Mouse (Mus musculus) lung, postnatal 0 days (tissue): Measurements from ENCODE around the gene H2-Ob. TPM values are rescaled to one million over a fixed set of nuclear protein-coding genes. Genes with fewer than 3 reads are reported as not detected.

Experiments used
- ATAC-seq: fragments of 200-750 bp; cut with Nextera tagmentation; 2 replicates; pipeline ENCODE4 v1.8.0; 2017; ENCODE audit warnings: moderate library complexity
- DNase-seq: peaks from one replicate; pipeline ENCODE4 v3.0.0-alpha.2; 2016; ENCODE audit warnings: low spot score
- H3K27ac ChIP-seq: fragments of 300-500 bp; sonication (generic); 2 replicates; pipeline ENCODE4 v1.5.1; 2014; ENCODE audit warnings: antibody characterized with exemption, mild to moderate bottlenecking, low read length, mixed read lengths
- H3K27me3 ChIP-seq: fragments of 300-500 bp; sonication (generic); replicated peaks from 2 replicates; pipeline ENCODE4 v1.6.1; 2014; ENCODE audit warnings: low read length, mixed read lengths; ENCODE audit not compliant: insufficient read depth
- H3K36me3 ChIP-seq: fragments of 300-500 bp; sonication (generic); 2 replicates; pipeline ENCODE4 v1.6.1; 2014; ENCODE audit warnings: low read length, mixed read lengths; ENCODE audit not compliant: insufficient read depth
- H3K4me1 ChIP-seq: fragments of 300-500 bp; sonication (generic); 2 replicates; pipeline ENCODE4 v1.6.1; 2014; ENCODE audit warnings: antibody characterized with exemption, low read depth, low read length, mixed read lengths; ENCODE audit not compliant: insufficient read depth
- H3K4me2 ChIP-seq: fragments of 300-500 bp; sonication (generic); replicated peaks from 2 replicates; pipeline ENCODE4 v1.6.1; 2014; ENCODE audit warnings: low read depth, mild to moderate bottlenecking, low read length, moderate library complexity, mixed read lengths
- H3K4me3 ChIP-seq: fragments of 300-500 bp; sonication (generic); 2 replicates; pipeline ENCODE4 v1.5.1; 2014; ENCODE audit warnings: low read depth, low read length
- H3K9ac ChIP-seq: fragments of 300-500 bp; sonication (generic); replicated peaks from 2 replicates; pipeline ENCODE4 v1.6.1; 2014; ENCODE audit warnings: low read depth, mild to moderate bottlenecking
- H3K9me3 ChIP-seq: fragments of 300-500 bp; sonication (generic); 2 replicates; pipeline ENCODE4 v1.6.1; 2016; ENCODE audit warnings: low read length, mixed read lengths
- CTCF ChIP-seq: IDR thresholded peaks from 2 replicates; pipeline ENCODE4 v1.5.1; 2016; ENCODE audit warnings: antibody characterized with exemption, mild to moderate bottlenecking
- EP300 ChIP-seq: IDR thresholded peaks from 2 replicates; pipeline ENCODE4 v1.6.1; 2016; ENCODE audit warnings: antibody characterized with exemption, mild to moderate bottlenecking, control low read depth
- WGBS: fragments of 180-500 bp; shearing (Covaris S2); extraction: QIAGEN DNeasy Blood & Tissue Kit; methylation state at CpG from one replicate; pipeline ENCODE4 v1.1.7; 2014; 5-methylcytosine and 5-hydroxymethylcytosine counted together
- polyA plus RNA-seq: library from polyadenylated mRNA; unstranded; fragments of >200 nt; fragmentation: Nextera tagmentation; extraction: Ambion mirVana; gene quantifications from 2 replicates; pipeline ENCODE4 v1.2.1, GENCODE M21; 2015

H2-Ob gene
- polyA plus RNA-seq, 1 experiment from 2014 or later = 0.43 TPM

GRCm38 (mm10) chr17:34285371-34285770 is 46.7 kb downstream of the H2-Ob start:
- no peaks in the 10 kb centered on the region for H3K27me3 ChIP-seq
- no peak for DNase-seq
- H3K4me3 ChIP-seq = no peak overlapping the region
- H3K4me1 ChIP-seq = no peaks in the 10 kb centered on the region
- no peak overlapping the region for H3K27ac ChIP-seq
- no peaks in the 10 kb centered on the region for H3K36me3 ChIP-seq
- ATAC-seq = no peak
- H3K4me2 ChIP-seq = no peak overlapping the region
- no peak overlapping the region for H3K9ac ChIP-seq
- H3K9me3 ChIP-seq = no peaks in the 10 kb centered on the region
- TF ChIP-seq CTCF (no peak), EP300 (no peak)
- 64% methylated on average over 4 of the region's 4 CpGs for WGBS

GRCm38 (mm10) chr17:34285848-34286247 is 47.1 kb downstream of the H2-Ob start:
- ATAC-seq = no peak
- Histone ChIP-seq H3K27ac (no peak overlapping the region), H3K4me2 (no peak overlapping the region), H3K27me3 (no peaks in the 10 kb centered on the region), H3K9me3 (no peaks in the 10 kb centered on the region), H3K4me1 (no peaks in the 10 kb centered on the region), H3K36me3 (no peaks in the 10 kb centered on the region), H3K4me3 (no peak overlapping the region), H3K9ac (no peak overlapping the region)
- WGBS = 25% methylated on average over 4 of the region's 4 CpGs
- TF ChIP-seq CTCF (peak; percentile 67), EP300 (no peak)
- DNase-seq = no peak

GRCm38 (mm10) chr17:34286501-34286900 is 47.8 kb downstream of the H2-Ob start:
- H3K9me3 ChIP-seq = no peaks in the 10 kb centered on the region
- no peak overlapping the region for H3K9ac ChIP-seq
- no peak overlapping the region for H3K27ac ChIP-seq
- 57% methylated on average over 5 of the region's 5 CpGs for WGBS
- ATAC-seq (no peak), DNase-seq (no peak)
- no peaks in the 10 kb centered on the region for H3K4me1 ChIP-seq
- no peaks in the 10 kb centered on the region for H3K36me3 ChIP-seq
- H3K4me2 ChIP-seq = no peak overlapping the region
- no peak for TF ChIP-seq EP300
- TF ChIP-seq CTCF = no peak
- H3K4me3 ChIP-seq = no peak overlapping the region
- no peaks in the 10 kb centered on the region for H3K27me3 ChIP-seq

GRCm38 (mm10) chr17:34286999-34287398 is 48.3 kb downstream of the H2-Ob start:
- ATAC-seq (no peak), DNase-seq (no peak)
- Histone ChIP-seq H3K9me3 (no peaks in the 10 kb centered on the region), H3K4me1 (no peaks in the 10 kb centered on the region), H3K4me2 (no peak overlapping the region), H3K9ac (no peak overlapping the region), H3K27ac (no peak overlapping the region), H3K27me3 (no peaks in the 10 kb centered on the region), H3K36me3 (no peaks in the 10 kb centered on the region), H3K4me3 (no peak overlapping the region)
- TF ChIP-seq EP300 = no peak
- TF ChIP-seq CTCF = no peak
- 51% methylated on average over 6 of the region's 6 CpGs for WGBS

GRCm38 (mm10) chr17:34287648-34288047 is 48.9 kb downstream of the H2-Ob start, which contains the start of gene H2-Aa:
TSS of gene H2-Aa (minus strand) at chr17:34287823.
- no peak within 1 kb of the TSS for H3K9ac ChIP-seq
- no peak within 1 kb of the TSS for H3K4me3 ChIP-seq
- DNase-seq (peak; percentile 84), ATAC-seq (peak; percentile 89)
- H3K27ac ChIP-seq = no peak within 1 kb of the TSS
- no peaks in the 10 kb centered on the region for H3K4me1 ChIP-seq
- H3K9me3 ChIP-seq = no peaks in the 10 kb centered on the region
- WGBS = 13% methylated on average over 8 of the region's 8 CpGs
- H3K4me2 ChIP-seq = no peak within 1 kb of the TSS
- no peak for TF ChIP-seq EP300
- TF ChIP-seq CTCF = no peak
- H3K27me3 ChIP-seq = no peaks in the 10 kb centered on the region
- no peaks in the 10 kb centered on the region for H3K36me3 ChIP-seq

- TF ChIP-seq CTCF = no peak
- no peak for TF ChIP-seq EP300
- H3K27ac ChIP-seq = no peak overlapping the region
- H3K27me3 ChIP-seq = no peaks in the 10 kb centered on the region
- DNase-seq = no peak
- H3K4me2 ChIP-seq = no peak overlapping the region
- no peaks in the 10 kb centered on the region for H3K4me1 ChIP-seq
- ATAC-seq = no peak
- no peaks in the 10 kb centered on the region for H3K9me3 ChIP-seq
- H3K4me3 ChIP-seq = no peak overlapping the region
- H3K36me3 ChIP-seq = no peaks in the 10 kb centered on the region
- no peak overlapping the region for H3K9ac ChIP-seq
- whole genome bisulfite sequencing = 75% methylated on average over 3 of the region's 3 CpGs
These were observed 49.4 kb downstream of the H2-Ob start for GRCm38 (mm10) chr17:34288131-34288530.

- Histone ChIP-seq H3K4me2 (no peak overlapping the region), H3K4me3 (no peak overlapping the region), H3K9ac (no peak overlapping the region), H3K27ac (no peak overlapping the region), H3K27me3 (no peaks in the 10 kb centered on the region), H3K9me3 (no peaks in the 10 kb centered on the region), H3K4me1 (no peaks in the 10 kb centered on the region), H3K36me3 (no peaks in the 10 kb centered on the region)
- DNase-seq (peak; percentile 84), ATAC-seq (peak; percentile 91)
- no peak for TF ChIP-seq CTCF
- no peak for TF ChIP-seq EP300
- WGBS = 16% methylated on average over 8 of the region's 8 CpGs
These were observed 52.9 kb downstream of the H2-Ob start for GRCm38 (mm10) chr17:34291609-34292008.
